Mouse (Mus musculus) urinary bladder, postnatal 10 days (tissue): ENCODE data around the gene Lrrc75a.

ENCODE experiments used
- DNase-seq: peaks from one replicate; pipeline ENCODE4 v3.0.0; 2022; ENCODE audit warnings: low spot score

Gene Lrrc75a

DNA sequence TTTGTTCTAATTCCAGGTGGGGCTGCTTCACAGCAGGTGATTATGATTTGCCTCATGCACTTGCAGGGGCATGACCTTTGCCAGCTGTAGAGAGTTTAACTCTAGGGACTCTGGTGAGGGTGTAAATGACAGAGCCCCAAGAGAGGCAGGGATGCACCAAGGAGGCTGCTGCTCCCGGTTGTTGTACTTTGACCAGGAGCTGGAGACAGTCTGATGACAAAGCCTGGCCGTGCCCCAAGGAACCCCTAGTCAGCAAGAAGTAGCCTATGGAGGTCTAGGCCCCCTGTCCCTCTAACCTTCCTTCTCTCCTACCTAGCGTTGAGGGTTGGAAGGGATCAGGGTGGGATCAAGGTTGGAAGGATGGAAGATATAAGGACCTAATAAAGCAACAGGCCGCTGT is 32.9 kb downstream of the Lrrc75a start:
- DNase-seq: no peak

DNA sequence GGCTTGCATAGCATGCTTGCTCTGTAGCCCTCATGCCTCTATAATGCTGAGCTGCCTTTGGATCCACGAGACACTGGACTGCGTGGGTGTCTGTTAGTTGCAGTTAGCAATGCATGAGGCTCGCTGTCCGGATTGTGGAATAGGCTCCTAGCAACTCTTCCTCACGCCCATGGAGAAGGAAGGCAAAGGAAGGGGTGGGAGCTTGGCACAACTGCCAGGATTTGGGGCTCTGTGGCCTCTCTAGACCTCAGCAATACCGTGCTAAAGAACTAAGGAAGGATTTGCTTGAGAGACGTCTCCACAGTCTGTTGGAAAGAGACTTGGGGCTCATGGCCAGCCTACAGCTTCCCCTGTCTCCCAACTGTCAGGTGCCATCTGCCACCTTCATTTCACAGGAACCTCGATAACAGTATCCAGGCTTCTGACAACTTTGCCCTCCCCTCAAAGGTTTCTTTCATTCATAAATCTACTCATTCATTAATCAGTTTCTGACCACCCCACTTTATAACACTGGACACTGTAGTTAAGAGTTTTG is 33.4 kb downstream of the Lrrc75a start:
- no peak for DNase-seq

DNA sequence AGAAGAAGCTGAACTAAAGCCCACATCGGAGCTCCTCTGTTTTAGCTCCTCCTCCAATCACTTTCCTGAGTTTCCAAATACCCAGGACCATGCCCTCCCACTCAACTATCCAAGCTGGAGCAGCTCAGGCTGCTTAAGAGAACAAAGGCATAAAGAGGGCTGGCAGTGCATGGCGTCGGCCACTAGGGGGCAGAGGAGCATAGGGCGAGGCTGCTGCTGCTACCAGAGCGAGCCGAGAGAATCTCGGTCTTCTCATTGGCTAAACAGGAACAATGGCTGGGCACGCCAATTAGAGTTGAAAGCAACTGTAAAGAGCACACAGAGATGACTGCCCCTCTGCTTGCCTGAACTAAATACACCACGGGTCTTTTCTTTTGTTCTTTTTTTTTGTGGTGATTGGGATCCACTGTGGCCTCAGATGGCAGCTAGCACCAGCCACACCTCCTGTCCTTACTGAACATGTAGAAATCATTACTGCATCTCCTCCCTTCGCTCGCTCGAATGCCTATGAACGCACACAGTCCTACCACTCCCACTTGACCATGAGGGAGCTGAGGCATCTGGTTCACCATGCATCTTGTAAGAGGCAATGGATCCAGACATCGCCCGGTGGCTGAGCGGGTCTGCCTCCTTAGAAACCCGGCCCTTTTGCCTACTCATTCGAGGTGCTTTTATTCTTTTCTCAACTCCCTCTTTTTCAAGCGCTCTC is 34.5 kb downstream of the Lrrc75a start:
- peak; percentile 78 for DNase-seq

DNA sequence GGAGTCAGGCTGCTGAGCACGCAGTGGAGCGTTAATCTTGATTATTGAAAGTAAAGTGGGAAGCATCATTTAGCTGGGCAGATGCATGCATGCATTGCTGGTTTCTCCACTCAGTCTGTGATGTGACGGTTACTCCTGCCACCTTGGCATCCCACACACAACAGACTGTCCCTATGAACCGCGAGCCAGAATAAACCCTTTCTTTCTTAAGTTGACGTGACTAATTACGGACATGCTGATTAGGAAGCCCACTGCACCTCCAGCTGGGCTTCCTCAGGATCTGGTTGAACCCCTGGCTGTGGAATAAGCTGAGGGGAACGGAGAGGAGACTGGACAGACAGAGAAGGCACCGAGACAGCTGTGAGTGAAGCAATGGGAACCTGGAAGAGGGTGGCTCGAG is 35.7 kb downstream of the Lrrc75a start:
- DNase-seq: no peak

DNA sequence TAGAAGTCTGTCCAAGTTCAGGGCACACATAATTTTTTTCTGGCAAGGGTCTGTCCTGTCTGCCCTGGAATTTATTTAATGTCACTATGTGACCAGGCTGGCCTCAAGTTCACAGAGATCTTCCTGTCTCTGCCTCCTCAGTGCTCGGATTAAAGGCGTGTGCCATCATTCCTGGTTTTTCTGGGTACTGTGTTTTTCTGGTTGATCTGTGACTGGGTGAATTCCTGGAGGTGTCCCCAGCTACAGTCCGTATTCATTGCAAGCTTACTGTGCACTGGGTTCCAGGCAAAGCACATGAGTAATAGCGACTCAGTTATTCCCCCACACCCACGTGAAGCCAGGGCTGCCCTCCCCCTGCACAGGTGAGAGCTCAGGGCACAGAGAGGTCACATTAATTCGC is 38.0 kb downstream of the Lrrc75a start:
- DNase-seq: no peak

DNA sequence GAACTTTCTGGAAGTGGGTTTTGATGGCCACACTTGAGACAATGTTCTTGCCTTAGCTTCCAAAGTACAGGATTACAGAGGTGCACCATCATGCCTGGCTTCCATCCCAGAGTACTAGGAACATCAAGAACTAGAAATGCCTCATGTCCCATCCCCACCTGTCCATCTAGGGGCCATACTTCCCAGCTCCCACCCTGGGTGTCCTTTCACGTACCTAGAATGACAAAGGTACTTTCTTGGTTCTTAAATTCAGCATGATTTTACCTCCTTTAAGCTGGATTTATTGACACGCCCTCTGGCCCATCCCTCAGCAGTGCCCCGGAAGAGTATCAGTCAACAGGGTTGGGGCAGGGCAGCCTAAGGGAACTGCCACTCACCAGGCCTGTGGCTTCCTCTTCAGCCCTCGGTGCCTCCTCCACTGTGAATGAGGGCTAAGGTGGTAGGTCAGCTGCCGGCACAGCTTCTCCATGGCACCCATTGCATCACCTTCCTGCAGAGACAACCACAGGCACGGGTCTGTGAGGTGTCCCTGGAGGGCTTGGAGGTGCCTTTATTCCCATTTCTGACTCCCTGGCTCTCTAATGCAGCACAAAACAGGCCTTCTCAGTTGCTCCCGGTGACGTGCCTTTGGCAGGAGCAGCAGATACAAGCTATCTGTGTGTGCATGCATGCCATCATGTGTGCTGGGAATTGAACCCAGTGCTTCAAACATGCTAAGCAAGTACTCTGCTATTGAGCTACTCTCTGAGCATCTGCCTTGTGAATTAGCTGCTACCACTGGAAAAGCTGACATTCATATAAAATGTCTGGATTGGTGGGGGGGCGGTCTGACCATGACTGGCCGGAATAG is 39.3 kb downstream of the Lrrc75a start:
- DNase-seq: no peak

DNA sequence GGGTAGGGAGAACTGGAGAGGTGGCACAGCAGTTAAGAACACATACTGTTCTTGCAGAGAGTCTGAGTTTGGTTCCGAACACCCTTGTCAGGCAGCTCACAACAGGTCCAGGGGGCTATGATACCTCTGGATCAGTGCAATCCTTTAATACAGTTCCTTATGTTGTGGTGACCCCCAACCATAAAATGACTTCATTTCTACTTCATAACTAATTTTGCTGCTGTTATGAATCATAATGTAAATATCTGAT is 40.4 kb downstream of the Lrrc75a start:
- no peak for DNase-seq

DNA sequence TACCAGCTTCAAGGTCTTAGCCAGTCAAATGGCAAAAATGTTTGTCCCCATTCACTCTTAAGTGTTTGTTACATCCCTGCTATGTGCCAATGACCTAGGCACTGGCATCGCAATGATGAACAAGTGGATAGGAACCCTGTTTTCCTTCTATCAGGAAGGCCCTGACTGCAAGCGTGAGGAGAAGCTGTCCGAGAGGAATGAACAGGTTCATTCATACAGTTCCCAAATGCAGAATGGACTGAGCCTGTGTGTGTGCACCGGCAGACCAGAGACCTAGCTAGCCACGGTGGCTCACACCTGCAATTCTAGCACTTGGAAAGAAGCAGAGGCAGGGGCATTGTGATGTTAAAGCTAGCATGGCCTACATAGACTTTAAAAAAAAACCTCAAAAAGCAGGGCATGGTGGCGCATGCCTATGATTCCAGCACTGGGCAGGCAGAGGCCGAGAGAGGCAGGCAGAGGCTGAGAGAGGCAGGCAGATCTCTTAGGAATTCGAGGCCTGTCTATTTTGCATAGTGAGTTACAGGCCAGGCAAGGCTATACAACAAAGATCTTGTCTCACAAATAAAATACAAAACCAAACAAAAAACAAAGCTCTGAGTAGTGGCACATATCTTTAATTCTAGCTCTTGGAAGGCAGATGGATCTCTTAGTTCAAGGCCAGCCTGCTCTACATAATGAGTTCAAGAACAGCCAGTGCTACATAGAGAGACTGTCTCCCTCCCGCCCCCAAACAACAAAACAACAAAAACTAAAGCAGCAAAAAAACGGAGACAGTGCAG is 41.0 kb downstream of the Lrrc75a start:
- DNase-seq: no peak

DNA sequence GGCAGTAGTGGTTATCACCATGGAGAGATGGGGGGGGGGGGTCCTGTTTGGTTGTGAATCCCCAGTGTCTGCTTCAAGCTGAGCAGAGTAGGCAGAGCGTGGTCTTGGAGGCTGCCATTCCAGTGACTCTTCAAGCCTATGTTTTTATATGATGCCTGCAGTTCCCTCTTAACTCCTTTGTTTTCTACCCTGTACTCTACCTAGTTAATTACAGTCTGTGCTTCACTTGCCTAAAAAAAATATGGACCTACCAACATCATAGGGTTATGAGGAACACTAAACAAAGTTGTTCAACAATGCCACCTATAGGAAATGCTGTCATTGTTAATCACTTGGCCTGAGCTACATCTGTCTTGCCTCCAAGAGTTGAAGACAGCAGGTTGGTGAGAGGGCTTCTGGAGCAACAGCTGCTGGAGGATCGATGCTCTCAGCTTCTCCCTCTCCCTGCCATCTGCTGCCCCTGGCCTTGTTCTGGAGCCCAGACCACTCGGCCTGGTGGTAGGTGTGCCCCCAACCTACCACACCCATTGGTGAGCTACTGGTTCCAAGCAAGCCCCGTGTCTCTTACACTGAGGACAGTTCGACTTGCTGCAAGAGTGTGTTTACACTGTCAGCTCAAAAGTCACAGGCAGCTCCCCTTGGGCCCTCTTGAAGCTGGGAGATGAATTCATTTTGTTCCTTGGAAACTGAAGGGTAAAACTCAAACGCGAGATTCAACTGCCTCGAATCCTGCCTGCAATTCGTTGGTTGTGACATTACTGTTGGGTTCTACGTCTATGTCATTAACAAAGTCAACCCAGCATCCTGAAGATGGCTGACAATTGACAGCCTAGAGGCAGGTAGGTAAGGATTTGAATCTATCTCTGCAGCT is 41.8 kb downstream of the Lrrc75a start:
- no peak for DNase-seq

DNA sequence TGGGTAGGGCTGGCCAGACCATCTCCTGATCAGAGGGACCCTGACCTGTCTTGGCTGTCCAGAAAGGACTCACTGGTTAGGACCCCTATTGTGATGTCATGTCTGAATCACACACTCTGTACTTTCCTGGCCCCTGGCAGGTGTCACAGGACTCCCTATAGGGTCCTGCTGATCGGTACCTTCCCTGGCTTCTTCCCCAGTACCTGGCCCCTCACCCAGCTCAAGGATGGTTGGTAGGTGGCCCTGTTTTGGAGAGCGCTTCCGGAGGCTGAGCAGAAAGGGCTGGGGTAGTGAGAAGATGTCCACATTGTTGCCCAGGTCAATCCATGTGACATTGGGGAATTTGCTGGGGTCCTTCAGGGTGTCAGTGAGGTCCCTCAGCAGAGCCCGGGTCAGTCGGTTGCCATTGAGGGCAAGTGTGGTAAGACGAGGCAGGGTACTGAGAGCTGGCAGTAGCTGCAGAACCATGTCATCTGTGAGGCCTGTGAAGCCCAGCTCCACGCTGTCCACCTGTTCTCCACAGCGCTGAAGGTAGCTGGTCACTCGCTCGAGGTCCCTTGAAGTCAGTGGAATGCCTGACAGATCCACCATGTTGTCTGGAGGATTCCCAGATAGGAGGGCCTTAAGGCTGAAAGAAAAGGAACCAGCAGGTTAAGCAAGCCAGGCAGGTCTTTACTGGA is 42.6 kb downstream of the Lrrc75a start:
- DNase-seq: no peak

DNA sequence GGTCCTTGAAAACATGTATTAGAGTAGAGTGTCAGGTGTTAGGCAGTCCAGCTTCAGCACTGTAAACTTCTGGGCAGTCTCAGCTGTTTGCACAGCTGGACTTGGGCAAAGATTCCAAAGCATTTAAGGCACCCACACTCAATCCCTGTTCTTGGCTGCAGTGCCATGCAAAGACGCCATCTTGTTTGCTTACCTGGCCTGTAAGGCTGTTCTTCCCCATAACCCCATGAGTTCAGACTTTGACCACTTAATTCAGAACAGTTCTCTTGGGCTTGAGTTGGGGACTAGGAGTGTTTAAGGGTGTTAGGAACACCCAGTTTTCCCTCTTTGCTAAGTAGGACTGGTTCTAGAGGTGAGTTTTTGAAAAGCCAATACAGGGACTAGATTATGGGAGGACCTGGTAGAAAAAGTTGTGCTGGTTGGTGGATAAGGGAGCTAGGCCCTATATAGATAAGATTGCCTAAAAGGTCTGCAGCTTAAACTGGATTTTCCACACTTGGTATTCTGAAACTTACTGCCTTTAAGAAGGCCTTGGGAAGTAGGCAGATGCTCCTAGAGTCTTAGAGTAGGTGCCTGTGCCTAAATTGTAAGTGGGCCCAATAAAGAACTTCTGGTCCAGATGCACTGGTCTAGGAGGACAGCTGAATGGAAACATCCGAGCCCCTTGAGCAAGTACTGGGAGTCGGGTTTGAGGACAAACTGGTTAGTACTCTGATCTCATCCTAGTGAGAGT is 43.3 kb downstream of the Lrrc75a start:
- DNase-seq: no peak

DNA sequence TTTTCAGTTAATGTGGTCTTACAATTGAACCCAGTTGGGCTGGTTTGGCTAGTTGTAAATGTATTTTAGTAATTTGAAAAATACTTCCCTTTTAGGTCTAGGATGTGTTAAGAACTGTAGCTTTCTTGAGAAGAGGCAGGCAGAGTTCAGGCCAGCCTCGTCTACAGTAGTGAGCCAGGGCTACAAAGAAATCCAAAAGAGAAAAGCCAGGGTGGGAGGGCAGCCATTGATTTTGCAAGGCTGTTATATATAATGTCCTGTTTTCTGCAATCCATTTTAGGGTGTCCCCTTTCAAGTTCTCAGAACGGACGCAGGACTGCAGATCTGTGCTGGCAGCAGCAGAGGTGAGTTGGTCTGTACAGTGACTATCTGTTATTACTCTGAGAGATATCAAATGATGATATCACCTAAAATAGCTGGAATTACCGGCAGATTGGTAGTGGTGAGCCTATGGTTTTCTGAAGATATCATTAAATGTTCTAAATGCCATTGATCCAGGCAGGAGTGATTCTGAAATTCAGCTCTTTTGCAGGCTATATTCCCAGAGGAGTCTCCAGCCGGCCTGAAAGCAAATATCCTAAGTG is 44.1 kb downstream of the Lrrc75a start:
- DNase-seq: no peak

DNA sequence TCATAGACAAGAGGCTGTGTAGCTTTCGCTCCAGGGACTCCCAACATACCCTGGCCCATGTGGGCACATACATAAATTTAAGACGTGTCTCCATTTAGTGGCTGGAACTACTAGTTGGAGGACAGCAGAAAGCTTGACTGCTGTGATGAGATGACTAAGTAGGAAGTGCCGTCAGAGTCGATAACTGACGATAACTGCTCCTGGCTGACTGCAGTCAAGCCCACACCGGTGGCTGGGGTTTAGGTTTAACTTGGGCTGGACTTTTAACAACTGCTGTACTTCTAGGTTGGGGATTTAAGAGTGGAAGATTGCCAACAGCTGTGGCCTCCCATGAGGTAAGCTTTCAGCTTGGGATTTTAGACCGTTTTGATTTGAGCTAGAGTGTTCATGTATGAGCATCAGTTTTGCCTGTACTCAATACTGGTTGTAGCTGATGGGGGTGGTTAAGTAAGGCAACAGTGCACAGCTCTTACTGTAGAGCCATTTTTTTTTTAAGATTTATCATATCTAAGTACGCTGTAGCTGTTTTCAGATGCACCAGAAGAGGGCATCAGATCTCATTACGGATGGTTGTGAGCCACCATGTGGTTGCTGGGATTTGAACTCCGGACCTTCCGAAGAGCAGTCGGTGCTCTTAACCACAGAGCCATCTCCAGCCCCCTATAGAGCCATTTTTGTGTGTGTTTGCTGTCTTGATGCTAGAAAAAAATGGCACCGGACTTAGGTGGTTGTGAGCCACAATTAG is 44.8 kb downstream of the Lrrc75a start:
- no peak for DNase-seq

DNA sequence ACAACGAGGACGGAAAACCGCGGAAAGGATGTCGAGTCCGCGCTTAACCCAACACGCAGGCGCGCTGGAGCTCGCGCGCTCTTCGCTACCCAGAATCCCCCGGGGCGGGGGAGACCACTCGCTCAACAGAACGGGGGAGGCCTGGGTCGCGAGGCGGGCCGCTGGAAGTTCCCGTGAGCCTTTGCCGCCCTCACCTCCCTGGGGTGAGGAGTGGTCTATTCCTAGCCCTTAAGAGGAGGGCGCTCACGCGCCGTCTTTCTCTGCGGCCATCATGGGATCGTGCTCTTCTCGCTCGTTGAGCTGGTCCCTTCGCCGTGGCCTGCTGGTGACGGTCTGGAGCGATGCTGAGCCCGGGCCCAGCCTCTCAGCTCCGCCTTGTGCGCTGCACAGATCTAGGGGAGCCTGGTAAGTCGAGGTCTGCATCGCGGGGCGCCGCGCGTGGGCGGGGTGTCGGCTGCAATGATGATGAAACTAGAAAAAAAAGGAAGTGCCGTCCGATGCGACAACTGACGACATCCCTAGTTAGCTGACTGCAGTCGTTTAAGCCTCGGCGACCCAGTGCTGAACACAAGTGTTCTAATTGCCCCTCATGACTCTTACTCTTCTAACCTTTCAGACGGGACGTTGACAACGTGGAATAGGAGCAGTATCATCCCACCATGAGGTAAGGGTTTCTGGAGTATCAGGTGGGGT is 45.6 kb downstream of the Lrrc75a start:
- peak; percentile 83 for DNase-seq

DNA sequence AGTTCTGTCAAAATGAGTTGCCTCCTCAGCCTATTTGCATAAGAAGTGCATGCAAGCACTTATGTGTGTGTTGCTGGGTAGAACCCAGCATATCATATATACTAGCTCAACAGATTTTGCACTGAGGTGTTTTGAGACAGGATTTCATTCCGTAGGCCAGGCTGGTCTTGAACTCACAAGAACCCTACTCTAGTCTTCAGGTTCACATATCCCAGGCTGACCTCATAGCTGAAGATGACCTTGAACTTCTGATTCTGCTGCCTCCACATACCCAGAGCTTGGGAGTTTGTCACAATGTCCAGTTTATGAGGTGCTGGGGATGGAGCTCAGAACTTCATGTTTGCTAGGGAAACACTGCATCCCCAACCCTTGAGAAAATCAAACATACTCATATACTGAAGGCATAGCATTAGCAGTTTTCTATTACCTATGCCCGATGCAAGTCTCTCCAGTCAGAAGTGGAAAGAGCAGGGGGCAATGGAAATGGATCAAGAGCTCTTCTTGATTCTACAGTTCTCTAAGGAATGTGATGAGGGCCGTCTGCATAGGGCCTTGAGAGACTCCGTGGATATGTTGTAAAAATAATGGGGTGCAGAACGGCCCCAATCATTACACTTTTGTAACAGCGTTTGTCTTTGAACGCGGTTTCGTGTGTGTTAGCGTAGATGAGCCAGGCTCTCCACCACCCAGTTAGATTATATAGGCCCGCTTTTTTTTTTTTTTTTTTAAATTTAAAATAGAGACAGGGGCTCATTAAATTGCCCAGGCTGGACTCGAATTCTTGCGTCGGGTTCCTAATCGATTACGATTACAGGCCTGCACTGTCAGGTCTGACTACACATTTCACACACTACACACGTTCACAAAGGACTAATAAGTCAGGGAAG is 46.3 kb downstream of the Lrrc75a start:
- DNase-seq: no peak

DNA sequence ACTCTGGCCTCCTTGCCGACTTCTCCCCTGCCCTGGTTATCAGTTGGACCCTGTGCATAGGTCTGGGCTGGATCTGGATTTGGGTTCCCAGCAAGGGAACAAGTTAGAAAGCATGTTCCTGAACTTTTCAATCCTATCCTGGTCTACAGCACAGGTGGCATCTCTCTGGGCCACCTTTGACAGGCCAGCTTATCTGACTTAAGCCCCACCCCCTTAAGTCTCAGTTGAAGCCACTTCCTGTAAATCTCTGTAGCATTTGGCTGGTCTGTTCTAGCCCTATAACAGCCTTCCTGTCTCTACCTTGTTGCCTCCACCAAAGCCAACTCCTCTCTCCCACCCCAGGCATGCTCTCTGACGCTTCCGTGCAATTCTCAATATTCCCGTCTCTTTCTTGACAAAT is 49.8 kb downstream of the Lrrc75a start:
- DNase-seq: no peak

DNA sequence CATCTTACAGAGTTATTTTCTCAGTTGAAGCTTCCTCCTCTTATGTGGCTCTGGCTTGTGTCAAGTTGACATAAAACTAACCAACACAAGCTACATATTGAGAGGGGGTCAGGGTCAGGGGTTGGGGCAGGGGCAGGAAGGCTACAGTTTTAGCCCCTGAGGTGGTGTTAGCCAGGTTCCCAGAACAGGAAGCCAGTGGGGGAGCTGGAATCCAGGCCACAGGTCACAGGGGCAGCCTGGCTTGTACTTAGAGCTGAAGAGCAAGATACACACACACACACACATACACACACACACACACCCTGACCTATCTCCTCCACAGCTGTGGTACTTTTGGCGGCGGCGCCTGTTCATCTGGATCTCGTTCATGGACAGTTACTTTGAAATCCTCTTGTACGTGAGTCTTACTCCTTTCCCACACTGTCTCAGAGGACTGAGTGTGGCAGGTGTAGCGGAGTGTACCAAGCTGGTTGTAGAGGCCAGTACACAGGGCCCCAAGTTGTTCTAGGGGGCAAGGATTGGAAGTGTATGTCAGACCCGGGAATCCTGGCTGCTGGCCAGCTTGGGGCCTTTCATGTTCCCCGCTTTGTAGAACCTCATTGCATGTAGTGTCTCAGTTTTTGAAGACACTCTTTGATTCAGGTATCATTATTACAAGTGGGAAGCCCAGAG is 56.3 kb downstream of the Lrrc75a start:
- DNase-seq: no peak
